Mouse (Mus musculus): ENCODE measurements around the gene Rinl. TPM values are rescaled to one million over a fixed set of nuclear protein-coding genes. Genes with fewer than 3 reads are reported as not detected.

Gene Rinl
- polyA plus RNA-seq (2012; rRNA removed): 4.1 and 5.2 TPM in 2 replicates

GRCm38 (mm10) chr7:28788307-28789195 lies at the start of gene Rinl:
Gene Rinl (plus strand): TSS chr7:28788969.

GRCm38 (mm10) chr7:28741709-28742438 lies 46.9 kb upstream of the Rinl start, which contains the start of the genes Mrps12 and Sars2:
Gene Mrps12 (minus strand): TSS chr7:28741820.
Gene Sars2 (plus strand): TSS chr7:28741992.

GRCm38 (mm10) chr7:28756079-28756478 lies 32.7 kb upstream of the Rinl start, which contains the start of gene Ccer2:
Gene Ccer2 (plus strand): TSS chr7:28756174.

GRCm38 (mm10) chr7:28766173-28766879 lies 22.4 kb upstream of the Rinl start, which contains the start of gene Sirt2:
Gene Sirt2 (plus strand): TSS chr7:28766735.

DNA sequence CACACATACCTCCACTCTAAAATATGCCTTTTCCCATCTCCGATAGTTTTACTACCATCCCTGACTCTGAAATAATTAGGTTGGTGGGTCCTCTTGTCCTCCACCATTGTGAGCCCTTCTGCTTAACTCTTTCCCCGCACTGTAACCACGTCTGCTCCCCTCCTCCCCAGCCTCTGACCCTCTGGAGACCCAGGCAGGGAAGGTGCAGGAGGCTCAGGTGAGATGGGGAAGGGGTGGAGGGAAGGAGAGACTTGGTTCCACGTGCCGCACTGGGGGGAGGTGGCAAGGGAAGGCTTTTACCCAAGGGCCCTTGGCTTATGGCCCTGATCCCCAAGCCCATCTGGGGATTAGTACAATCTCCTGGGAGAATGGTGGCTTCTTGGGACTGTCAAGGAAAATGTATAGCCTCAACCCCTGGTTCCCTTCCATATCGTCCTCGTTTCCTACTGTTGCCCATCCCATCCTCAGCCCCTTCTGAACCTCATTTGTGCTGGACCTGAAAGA lies 21.3 kb upstream of the Rinl start, which contains the start of gene Nfkbib:
Gene Nfkbib, minus strand, starts transcription at position 51 of the 504 bp plus-strand sequence.

DNA sequence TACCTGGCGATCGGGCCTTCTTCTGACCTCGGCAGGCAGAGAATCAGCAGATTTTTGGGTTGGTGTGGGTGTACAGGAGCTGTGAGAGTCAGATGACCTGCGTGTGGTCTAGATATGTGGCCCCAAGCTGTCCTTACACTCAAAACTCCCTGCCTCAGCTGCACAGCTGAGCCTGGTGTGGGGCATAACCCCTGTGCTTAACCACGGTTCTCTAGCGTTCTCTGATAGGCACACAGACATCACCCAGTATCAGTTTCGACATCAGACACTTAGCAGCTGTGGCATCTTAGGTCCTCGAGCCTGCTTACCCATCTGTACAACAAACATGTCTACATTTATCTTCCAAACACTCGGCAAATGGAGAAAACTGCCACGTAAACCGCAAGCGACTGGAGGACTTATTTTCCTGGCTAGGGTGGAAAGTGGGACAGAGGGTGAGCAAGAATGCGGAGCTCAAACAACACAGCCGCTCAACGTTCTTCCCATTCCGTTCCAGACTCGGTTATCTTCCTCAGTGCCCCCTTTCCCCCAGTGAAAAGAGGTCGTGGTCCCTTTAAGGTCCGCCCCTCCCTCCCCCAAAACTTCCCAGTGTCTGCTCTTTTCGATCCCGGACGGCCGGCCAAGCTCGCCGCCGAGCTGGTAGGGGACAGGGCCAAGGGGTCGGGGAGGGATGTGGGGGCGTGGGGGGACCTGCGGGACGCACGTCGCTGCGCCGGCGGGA lies 19.6 kb downstream of the Rinl start, which contains the start of gene Hnrnpl:
Gene Hnrnpl, plus strand, starts transcription at position 321 of the 721 bp plus-strand sequence.

DNA sequence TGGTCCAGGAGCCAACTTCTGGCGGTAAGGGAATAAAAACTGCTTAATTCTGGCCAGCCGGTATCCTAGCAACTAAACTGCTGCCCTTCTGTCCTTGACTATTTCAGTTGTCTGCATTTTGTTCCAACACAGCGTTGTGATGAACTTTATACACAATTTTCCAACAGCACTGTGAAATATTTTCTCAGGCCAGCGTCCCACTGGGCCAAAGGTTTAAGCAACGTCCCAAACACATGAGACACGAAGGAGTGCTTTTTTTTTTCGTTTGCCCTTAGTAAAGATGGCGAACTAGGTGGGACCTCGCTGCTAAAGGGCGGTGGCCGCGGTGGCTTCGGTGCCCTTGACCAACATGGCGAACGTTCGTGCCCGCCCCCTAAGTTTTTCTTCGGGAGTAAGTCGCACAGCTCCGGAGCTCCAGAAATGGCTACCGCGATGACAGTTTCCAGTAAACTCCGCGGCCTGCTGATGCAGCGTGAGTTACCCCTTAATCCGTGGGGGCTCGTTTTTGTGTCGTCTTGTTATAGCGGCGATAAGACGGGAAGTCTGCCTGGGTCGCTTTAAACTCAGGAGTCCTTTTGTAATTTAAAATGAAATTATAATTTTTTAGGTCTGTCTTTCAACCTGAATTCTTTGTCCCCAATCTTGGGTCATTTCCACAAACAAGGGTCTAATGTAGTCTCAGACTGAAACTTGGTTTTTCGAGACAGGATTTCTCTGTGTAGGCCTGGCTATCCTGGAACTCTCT lies 36.3 kb downstream of the Rinl start, which contains the start of gene Ech1:
Gene Ech1, plus strand, starts transcription at position 277 of the 745 bp plus-strand sequence.

DNA sequence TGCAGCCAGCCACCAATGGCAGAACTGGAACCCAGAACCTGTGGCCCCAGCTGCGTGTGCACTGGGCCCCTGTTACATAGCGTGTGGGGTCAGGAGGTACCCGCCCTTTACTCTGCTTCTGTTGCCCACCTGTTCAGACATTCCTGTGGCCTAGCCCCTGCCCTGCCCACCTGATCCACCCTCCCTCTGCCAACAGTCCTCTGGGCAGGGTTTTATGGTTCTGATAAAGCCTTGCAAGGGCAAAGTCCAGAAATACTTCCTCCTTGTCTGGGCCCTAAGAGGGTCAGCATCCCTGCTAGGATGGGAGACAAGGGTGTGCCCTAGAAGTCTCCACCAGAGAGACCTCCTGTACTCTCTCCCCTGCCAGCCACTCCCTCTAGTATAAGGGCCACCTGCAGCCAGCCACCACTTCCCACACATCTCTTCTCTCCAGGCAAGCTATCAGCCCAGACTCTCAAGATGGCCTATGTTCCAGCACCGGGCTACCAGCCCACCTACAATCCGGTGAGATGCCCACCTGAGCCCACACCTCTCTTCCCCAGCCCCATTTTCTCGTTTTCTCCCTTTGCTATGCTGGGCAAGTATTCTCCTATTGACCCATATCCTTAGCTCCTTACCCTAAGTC lies 45.1 kb downstream of the Rinl start, which contains the start of gene Lgals4:
Gene Lgals4, plus strand, starts transcription at position 132 of the 625 bp plus-strand sequence.

Other genes starting within 250 kb of the Rinl start
- 0.09 and 0.10 TPM in 2 replicates for gene Sycn, start 248.1 kb upstream of the Rinl start, polyA plus RNA-seq (2012; rRNA removed)
- gene Nccrp1, start 241.7 kb upstream of the Rinl start, polyA plus RNA-seq (2012; rRNA removed): not detected in 2 replicates
- gene Samd4b, start 190.8 kb upstream of the Rinl start, polyA plus RNA-seq (2012; rRNA removed): 9.2 and 12.0 TPM in 2 replicates
- gene Pak4, start 190.8 kb upstream of the Rinl start, polyA plus RNA-seq (2012; rRNA removed): 10.8 and 11.4 TPM in 2 replicates
- gene Acp7, start 157.6 kb upstream of the Rinl start, polyA plus RNA-seq (2012; rRNA removed): not detected in 2 replicates
- gene Fbxo27, start 96.1 kb upstream of the Rinl start, polyA plus RNA-seq (2012; rRNA removed): 0.18 and 0.31 TPM in 2 replicates
- gene Fbxo17, start 72.2 kb upstream of the Rinl start, polyA plus RNA-seq (2012; rRNA removed): 0.73 and 0.92 TPM in 2 replicates
- 45.3 and 47.4 TPM in 2 replicates for gene Mrps12, start 47.1 kb upstream of the Rinl start, polyA plus RNA-seq (2012; rRNA removed)
- 10.1 and 11.5 TPM in 2 replicates for gene Sars2, start 47.0 kb upstream of the Rinl start, polyA plus RNA-seq (2012; rRNA removed)
- gene Ccer2, start 32.8 kb upstream of the Rinl start, polyA plus RNA-seq (2012; rRNA removed): not detected in 2 replicates
- 15.5 and 18.1 TPM in 2 replicates for gene Sirt2, start 22.2 kb upstream of the Rinl start, polyA plus RNA-seq (2012; rRNA removed)
- gene Nfkbib, start 21.5 kb upstream of the Rinl start, polyA plus RNA-seq (2012; rRNA removed): 15.0 and 16.6 TPM in 2 replicates
- gene Hnrnpl, start 19.6 kb downstream of the Rinl start, polyA plus RNA-seq (2012; rRNA removed): 136 and 157 TPM in 2 replicates
- 52.2 and 62.2 TPM in 2 replicates for gene Ech1, start 36.2 kb downstream of the Rinl start, polyA plus RNA-seq (2012; rRNA removed)
- gene Lgals4, start 44.9 kb downstream of the Rinl start, polyA plus RNA-seq (2012; rRNA removed): 2.5 and 2.7 TPM in 2 replicates
- gene Lgals7, start 74.9 kb downstream of the Rinl start, polyA plus RNA-seq (2012; rRNA removed): 0.50 and 0.92 TPM in 2 replicates
- 0.02 and 0.05 TPM in 2 replicates for gene Capn12, start 92.5 kb downstream of the Rinl start, polyA plus RNA-seq (2012; rRNA removed)
- 72.7 and 82.7 TPM in 2 replicates for gene Actn4, start 173.4 kb downstream of the Rinl start, polyA plus RNA-seq (2012; rRNA removed)
- 261 and 285 TPM in 2 replicates for gene Eif3k, start 192.9 kb downstream of the Rinl start, polyA plus RNA-seq (2012; rRNA removed)
- 16.5 and 17.9 TPM in 2 replicates for gene Map4k1, start 193.1 kb downstream of the Rinl start, polyA plus RNA-seq (2012; rRNA removed)

All from liver, embryonic 14 days (tissue).